Mouse (Mus musculus) layer of hippocampus, adult 18-20 months (tissue): ENCODE data around the gene Gm4631. TPM values are rescaled to one million over a fixed set of nuclear protein-coding genes. Genes with fewer than 3 reads are reported as not detected.
"Not testable (repeated sequence)": the region's sequence is repeated elsewhere in the genome, so short reads cannot be mapped to it uniquely, and the experiment has no call there.

Experiments used
- DNase-seq, 2 experiments: peaks; one replicate each; pipeline ENCODE4 v3.0.0; 2022; ENCODE audit warnings: low spot score in 2 of 2
- long read RNA-seq: library from polyadenylated mRNA; stranded (forward); transcript quantifications from one replicate; pipeline ENCODE4 v2.0.0, GENCODE M21; 2021
- total RNA-seq, 2 experiments: library from RNA; stranded (reverse); gene quantifications; 2 replicates each; pipeline ENCODE4 v1.2.3; 2021

Gm4631 gene
- 10 to 100 TPM; 64.9 to 67.4 TPM for total RNA-seq
- long read RNA-seq, partial matches to known transcripts, result 6 of 10 reads
- long read RNA-seq, other reads (novel, unspliced or antisense), result 4 of 10 reads

DNA sequence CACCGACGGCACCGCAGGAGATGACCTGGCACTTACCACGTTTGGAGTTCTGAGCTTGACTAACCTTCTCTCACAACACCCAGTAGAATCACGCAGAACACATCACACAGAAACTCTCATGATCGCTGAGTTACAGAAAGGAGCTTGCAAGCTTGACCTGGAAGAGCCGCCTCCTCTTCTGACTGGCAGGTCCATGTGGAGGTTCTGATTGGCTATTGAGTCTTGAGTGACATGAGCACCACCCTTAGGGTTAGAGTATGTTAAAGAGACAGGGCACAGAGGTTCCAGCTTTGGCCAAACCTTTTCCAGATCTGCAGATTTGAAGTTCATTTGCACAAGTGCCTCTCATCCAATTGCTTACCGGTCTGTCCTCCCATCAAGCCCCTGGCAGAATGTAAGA lies at the start of gene Gm4631:
Gene Gm4631 (minus strand): TSS at position 101 of the 400 bp plus-strand sequence.
- DNase-seq, result not testable (repeated sequence)

DNA sequence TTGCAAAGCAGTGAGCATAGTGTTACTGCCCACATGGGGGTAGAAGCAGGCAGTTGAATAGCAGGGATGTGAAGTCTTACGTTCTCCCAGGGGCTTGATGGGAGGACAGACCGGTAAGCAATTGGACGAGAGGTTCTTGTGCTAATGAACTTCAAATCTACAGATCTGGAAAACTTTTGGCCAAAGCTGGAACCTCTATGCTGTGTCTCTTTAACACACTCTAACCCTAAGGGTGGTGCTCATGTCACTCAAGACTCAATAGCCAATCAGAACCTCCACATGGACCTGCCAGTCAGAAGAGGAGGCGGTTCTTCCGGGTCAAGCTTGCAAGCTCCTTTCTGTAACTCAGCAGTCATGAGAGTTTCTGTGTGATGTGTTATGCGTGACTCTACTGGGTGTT lies 34.1 kb upstream of the Gm4631 start, which contains the start of gene Zfp968:
Gene Zfp968 (plus strand): TSS at position 301 of the 400 bp plus-strand sequence.
- not testable (repeated sequence) for DNase-seq

DNA sequence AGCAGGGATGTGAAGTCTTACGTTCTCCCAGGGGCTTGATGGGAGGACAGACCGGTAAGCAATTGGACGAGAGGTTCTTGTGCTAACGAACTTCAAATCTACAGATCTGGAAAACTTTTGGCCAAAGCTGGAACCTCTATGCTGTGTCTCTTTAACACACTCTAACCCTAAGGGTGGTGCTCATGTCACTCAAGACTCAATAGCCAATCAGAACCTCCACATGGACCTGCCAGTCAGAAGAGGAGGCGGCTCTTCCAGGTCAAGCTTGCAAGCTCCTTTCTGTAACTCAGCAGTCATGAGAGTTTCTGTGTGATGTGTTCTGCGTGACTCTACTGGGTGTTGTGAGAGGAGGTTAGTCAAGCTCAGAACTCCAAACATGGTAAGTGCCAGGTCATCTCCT lies 63.2 kb downstream of the Gm4631 start, which contains the start of gene Gm14440:
Gene Gm14440 (plus strand): TSS at position 301 of the 400 bp plus-strand sequence.
- not testable (repeated sequence) for DNase-seq

Other genes starting within 250 kb of the Gm4631 start
- gene Gm14399, start 196.2 kb downstream of the Gm4631 start, total RNA-seq, result 10 to 100 TPM; 19.8 to 22.8 TPM
- gene Gm14443, start 162.3 kb downstream of the Gm4631 start, total RNA-seq, result 1 to 10 TPM; 5.3 to 6.5 TPM
- gene Gm14391, start 131.3 kb downstream of the Gm4631 start, total RNA-seq, result 100 to 1,000 TPM in 1 of 2 experiments, 10 to 100 TPM in 1; 90.9 to 102 TPM
- 10 to 100 TPM in 1 of 2 experiments, 1 to 10 TPM in 1; 3.9 to 14.0 TPM for gene Gm14440, start 63.1 kb downstream of the Gm4631 start, total RNA-seq
- 1 to 10 TPM; 8.1 to 8.3 TPM for gene Zfp968, start 34.2 kb upstream of the Gm4631 start, total RNA-seq
- gene Gm4724, start 97.6 kb upstream of the Gm4631 start, total RNA-seq, result 10 to 100 TPM in 1 of 2 experiments, 1 to 10 TPM in 1; 6.7 to 10.5 TPM
- 1 to 10 TPM; 4.0 to 4.3 TPM for gene Zfp965, start 131.8 kb upstream of the Gm4631 start, total RNA-seq